Mouse (Mus musculus) midbrain, embryonic 15.5 days (tissue): ENCODE measurements around the gene Cfap97d1. TPM values are rescaled to one million over a fixed set of nuclear protein-coding genes. Genes with fewer than 3 reads are reported as not detected.

ENCODE experiments used
- ATAC-seq: fragments of 200-750 bp; cut with Nextera tagmentation; replicated peaks from 2 replicates; pipeline ENCODE4 v1.8.0; 2017; ENCODE audit warnings: moderate TSS enrichment
- H3K27ac ChIP-seq: fragments of 300-500 bp; sonication (generic); 2 replicates; pipeline ENCODE4 v1.5.1; 2015; ENCODE audit warnings: mild to moderate bottlenecking, inconsistent platforms
- H3K27me3 ChIP-seq: fragments of 300-500 bp; sonication (generic); replicated peaks from 2 replicates; pipeline ENCODE4 v1.6.1; 2015; ENCODE audit warnings: inconsistent platforms
- H3K36me3 ChIP-seq: fragments of 300-500 bp; sonication (generic); replicated peaks from 2 replicates; pipeline ENCODE4 v1.6.1; 2015; ENCODE audit warnings: inconsistent platforms
- H3K4me1 ChIP-seq: fragments of 300-500 bp; sonication (generic); 2 replicates; pipeline ENCODE4 v1.6.1; 2015; ENCODE audit warnings: inconsistent platforms
- H3K4me2 ChIP-seq: fragments of 300-500 bp; sonication (generic); 2 replicates; pipeline ENCODE4 v1.6.1; 2015; ENCODE audit warnings: inconsistent platforms, mild to moderate bottlenecking, moderate library complexity
- H3K4me3 ChIP-seq: fragments of 300-500 bp; sonication (generic); 2 replicates; pipeline ENCODE4 v1.5.1; 2015; ENCODE audit warnings: mild to moderate bottlenecking, inconsistent platforms
- H3K9ac ChIP-seq: fragments of 300-500 bp; sonication (generic); 2 replicates; pipeline ENCODE4 v1.6.1; 2015; ENCODE audit warnings: mild to moderate bottlenecking, inconsistent platforms
- H3K9me3 ChIP-seq: fragments of 300-500 bp; sonication (generic); 2 replicates; pipeline ENCODE4 v1.6.1; 2016; ENCODE audit warnings: inconsistent platforms
- WGBS: fragments of 180-500 bp; shearing (Covaris S2); methylation state at CpG from one replicate; pipeline ENCODE4 v1.1.7; 2015; ENCODE audit warnings: mixed read lengths; 5-methylcytosine and 5-hydroxymethylcytosine counted together
- polyA plus RNA-seq: library from polyadenylated mRNA; unstranded; fragments of >200 nt; fragmentation: Nextera tagmentation; extraction: Ambion mirVana; gene quantifications from 2 replicates; pipeline ENCODE4 v1.2.1, GENCODE M21; 2015

Cfap97d1 gene
- polyA plus RNA-seq, result not detected in 2 replicates

DNA sequence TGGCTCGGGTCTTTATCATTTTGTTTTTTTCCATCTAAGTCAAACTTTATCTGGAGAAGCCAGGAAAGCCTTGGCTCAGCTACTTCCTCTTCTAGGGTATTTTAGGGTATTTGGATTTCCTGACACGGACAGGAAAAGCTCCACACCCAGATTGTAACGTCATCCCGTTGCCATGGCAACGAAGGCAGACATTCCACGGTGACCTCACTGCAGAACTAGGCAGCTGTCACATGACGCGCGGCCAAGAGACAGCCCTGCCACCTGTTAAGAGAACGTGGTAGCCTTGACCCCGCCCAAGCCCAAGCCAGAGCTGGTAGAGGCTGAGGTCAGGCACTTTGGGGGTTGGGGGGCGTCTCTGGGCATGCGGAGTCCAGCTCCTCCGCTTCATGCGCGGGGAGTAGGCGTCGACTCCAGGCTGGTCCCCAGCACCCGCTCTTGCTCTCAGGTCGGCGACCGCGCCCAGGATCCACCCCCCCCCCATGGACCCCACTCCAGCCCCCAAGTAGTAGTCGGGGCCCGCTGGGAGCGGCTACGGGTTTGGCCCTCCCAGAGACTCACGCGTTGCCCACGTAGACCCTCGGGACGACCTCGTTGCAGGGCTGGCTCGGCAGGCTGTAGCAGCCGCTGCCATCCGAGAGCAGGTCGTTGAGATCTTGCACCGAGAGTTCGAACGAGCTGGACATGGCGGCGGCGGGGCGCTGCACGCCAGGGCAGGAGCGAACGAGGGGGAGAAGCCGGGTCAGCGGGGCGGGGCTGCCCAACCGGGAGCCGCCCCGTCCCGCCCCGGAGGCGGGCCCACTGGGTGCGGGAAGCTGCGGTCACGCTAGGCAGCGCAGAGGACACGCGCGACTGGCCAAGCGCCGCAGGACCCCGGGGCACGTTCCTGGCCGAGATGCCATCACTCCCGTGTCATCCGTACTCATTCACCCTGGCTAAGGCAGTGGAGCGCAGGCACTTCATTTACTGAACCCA, at the start of gene Cfap97d1:
Gene Cfap97d1, plus strand, starts transcription at position 226 of the 972 bp plus-strand sequence.
- H3K4me2 ChIP-seq, result peak within 1 kb of the TSS; percentile 96
- H3K4me3 ChIP-seq, result peak within 1 kb of the TSS; percentile 61
- under 1% methylated on average over 70 of the region's 71 CpGs for WGBS
- peak within 1 kb of the TSS; percentile 66 for H3K9ac ChIP-seq
- no peaks in the 10 kb centered on the region for H3K9me3 ChIP-seq
- peak within 1 kb of the TSS; percentile 70 for H3K27ac ChIP-seq
- H3K27me3 ChIP-seq, result 0 out of 2 replicates have a peak, but pooled peaks cover 4% of the 10 kb centered on the region
- no peaks in the 10 kb centered on the region for H3K36me3 ChIP-seq
- peak; percentile 88 for ATAC-seq
- H3K4me1 ChIP-seq, result peaks cover 20% of the 10 kb centered on the region; the same call in 1 of the 2 replicates

DNA sequence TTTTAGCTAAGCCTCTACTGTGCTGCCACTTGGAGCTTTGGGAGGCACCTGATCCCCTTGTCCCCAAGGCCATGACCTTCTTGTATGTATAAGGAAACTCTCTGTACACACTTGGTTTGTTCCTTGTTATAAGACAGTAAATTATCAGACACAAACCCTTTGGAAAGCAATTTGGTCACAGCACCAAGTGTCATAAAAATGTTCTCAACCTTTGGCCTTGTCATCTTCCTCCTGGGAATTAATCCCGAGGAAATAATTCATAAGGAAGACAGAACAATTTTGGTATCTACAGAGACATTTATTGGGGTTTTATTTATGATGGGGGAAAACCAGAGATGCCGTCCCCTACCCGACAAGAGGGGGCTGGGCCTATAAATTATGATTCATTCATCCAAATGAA, 48.3 kb upstream of the Cfap97d1 start:
- H3K27ac ChIP-seq, result no peak overlapping the region
- H3K9ac ChIP-seq, result no peak overlapping the region
- peaks cover 12% of the 10 kb centered on the region for H3K4me1 ChIP-seq
- peaks cover 12% of the 10 kb centered on the region for H3K27me3 ChIP-seq
- ATAC-seq, result no peak
- no peaks in the 10 kb centered on the region for H3K36me3 ChIP-seq
- 93% methylated on average over 3 of the region's 3 CpGs for WGBS
- H3K4me3 ChIP-seq, result no peak overlapping the region
- no peak overlapping the region for H3K4me2 ChIP-seq
- H3K9me3 ChIP-seq, result no peaks in the 10 kb centered on the region

DNA sequence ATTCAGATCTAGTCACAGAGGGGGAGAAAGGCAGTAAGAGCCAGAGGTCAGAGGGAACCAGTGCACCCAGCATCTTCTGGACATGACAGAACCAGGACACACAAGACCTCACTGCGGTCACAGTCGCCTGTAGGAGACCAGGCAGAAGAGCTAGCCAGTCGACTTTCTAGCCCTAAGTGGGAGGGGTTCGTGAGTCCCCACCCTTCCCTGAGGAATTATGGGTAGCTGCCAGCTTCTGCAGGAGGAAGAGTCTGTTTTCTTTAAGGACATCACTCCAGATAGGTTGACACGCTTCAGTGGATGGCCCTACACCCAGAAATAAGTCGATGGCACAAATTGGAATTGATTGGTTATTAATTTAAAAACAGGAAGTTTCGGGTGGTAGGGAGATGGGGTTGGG, 47.7 kb upstream of the Cfap97d1 start:
- no peak for ATAC-seq
- Histone ChIP-seq H3K9me3 (no peaks in the 10 kb centered on the region), H3K4me1 (peaks cover 12% of the 10 kb centered on the region), H3K4me2 (peak overlapping the region; percentile 81; the same call in 1 of the 2 replicates), H3K9ac (no peak overlapping the region), H3K27ac (no peak overlapping the region), H3K4me3 (no peak overlapping the region), H3K27me3 (peaks cover 12% of the 10 kb centered on the region), H3K36me3 (no peaks in the 10 kb centered on the region)
- 39% methylated on average over 7 of the region's 7 CpGs for WGBS

DNA sequence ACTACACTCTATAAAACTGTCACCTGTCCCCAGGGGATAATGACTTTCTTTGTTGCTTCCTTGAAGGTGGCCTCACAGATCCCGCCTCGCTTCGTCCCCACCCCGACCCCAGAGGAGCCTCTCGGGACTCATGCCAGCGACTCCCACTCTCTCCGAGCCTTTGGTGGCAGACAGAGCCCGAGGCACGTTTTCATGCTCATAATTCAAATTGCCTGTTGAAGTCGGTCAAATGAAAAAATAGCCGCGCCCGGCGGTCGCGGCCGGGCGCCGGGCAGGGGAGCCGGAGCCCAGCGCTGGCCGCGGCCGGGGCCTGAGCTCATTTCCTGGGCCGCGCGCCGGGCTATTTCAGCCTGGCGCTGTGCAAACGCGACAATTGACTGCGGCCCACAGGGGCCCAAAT, 47.0 kb upstream of the Cfap97d1 start:
- peak overlapping the region; percentile 81 for H3K4me2 ChIP-seq
- H3K27me3 ChIP-seq, result peaks cover 12% of the 10 kb centered on the region
- H3K27ac ChIP-seq, result peak overlapping the region; percentile 67
- no peaks in the 10 kb centered on the region for H3K9me3 ChIP-seq
- peak overlapping the region; percentile 56 for H3K9ac ChIP-seq
- H3K4me3 ChIP-seq, result peak overlapping the region; percentile 41
- H3K36me3 ChIP-seq, result no peaks in the 10 kb centered on the region
- ATAC-seq, result no peak
- under 1% methylated on average over 29 of the region's 32 CpGs for WGBS
- peaks cover 12% of the 10 kb centered on the region for H3K4me1 ChIP-seq

DNA sequence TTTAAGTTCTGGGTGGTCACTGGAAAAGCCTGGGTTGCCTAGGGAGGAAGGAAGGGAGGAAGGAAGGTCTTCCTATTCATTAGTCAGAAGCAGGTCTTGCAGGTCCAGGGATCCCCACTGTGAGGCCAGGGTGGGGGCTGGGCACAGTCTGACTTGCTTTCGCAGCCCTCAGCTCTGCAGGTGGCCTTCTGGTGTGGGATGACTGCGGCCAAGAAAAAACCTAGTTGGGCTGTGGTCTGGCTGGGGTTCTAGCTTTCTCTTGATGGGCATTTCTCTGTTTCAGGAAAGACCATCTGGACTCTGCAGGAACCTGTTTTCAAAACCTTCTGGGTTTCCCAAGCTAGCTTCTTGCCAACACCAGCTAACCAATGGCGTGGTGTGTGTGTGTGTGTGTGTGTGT, 41.0 kb upstream of the Cfap97d1 start:
- Histone ChIP-seq H3K27ac (no peak overlapping the region), H3K4me2 (no peak overlapping the region), H3K9ac (no peak overlapping the region), H3K27me3 (peaks cover 3% of the 10 kb centered on the region), H3K4me1 (no peaks in the 10 kb centered on the region), H3K4me3 (no peak overlapping the region), H3K9me3 (no peaks in the 10 kb centered on the region), H3K36me3 (no peaks in the 10 kb centered on the region)
- WGBS, result 35% methylated on average over 3 of the region's 3 CpGs
- ATAC-seq, result no peak

DNA sequence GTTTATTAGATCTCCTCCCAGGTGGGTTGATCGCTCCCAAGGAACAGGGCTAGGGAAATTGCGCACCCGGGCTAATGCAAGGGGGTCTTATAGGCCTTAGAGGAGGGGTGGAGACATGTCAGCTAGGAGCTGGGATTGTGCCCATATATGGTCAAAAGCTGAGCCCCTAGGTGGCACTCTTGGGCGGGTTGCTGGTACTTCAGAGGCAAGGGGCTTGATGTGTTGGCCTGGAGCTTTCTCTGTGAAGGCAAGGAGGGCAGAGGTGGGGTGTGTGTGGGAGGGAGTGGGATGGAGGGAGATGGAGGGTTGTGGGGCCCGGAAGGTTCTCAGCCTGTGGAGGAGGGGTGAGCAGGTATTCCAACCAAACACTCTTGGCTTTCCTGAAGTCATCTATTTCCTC, 37.6 kb upstream of the Cfap97d1 start:
- Histone ChIP-seq H3K4me3 (no peak overlapping the region), H3K9ac (no peak overlapping the region), H3K36me3 (no peaks in the 10 kb centered on the region), H3K27me3 (no peaks in the 10 kb centered on the region), H3K27ac (no peak overlapping the region), H3K4me2 (no peak overlapping the region), H3K4me1 (no peaks in the 10 kb centered on the region), H3K9me3 (no peaks in the 10 kb centered on the region)
- 25% methylated on average over 5 of the region's 5 CpGs for WGBS
- no peak for ATAC-seq

DNA sequence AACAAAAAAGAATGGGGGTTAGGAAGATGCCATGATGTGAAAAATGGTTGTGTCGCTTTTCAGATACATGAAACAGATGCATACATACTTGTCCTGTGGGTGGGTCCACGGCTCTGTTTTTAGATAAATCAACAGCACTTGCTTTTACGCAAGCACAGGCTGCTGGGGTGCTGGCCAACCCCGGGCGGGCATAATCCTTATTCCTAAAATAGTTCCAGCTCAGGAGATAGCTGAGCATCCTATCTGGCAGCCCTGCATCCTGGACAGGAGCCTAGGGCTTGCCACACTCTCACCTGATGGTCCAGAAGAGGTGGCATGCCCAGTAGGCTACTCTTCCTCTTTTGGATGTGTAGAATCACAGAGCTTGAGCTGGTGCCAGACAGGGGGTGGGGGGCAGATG, 34.1 kb upstream of the Cfap97d1 start:
- no peak overlapping the region for H3K27ac ChIP-seq
- peaks cover 9% of the 10 kb centered on the region for H3K4me1 ChIP-seq
- no peak for ATAC-seq
- peaks cover 3% of the 10 kb centered on the region for H3K27me3 ChIP-seq
- H3K9ac ChIP-seq, result no peak overlapping the region
- WGBS, result 91% methylated on average over 5 of the region's 5 CpGs
- no peak overlapping the region for H3K4me3 ChIP-seq
- no peaks in the 10 kb centered on the region for H3K36me3 ChIP-seq
- no peaks in the 10 kb centered on the region for H3K9me3 ChIP-seq
- no peak overlapping the region for H3K4me2 ChIP-seq

DNA sequence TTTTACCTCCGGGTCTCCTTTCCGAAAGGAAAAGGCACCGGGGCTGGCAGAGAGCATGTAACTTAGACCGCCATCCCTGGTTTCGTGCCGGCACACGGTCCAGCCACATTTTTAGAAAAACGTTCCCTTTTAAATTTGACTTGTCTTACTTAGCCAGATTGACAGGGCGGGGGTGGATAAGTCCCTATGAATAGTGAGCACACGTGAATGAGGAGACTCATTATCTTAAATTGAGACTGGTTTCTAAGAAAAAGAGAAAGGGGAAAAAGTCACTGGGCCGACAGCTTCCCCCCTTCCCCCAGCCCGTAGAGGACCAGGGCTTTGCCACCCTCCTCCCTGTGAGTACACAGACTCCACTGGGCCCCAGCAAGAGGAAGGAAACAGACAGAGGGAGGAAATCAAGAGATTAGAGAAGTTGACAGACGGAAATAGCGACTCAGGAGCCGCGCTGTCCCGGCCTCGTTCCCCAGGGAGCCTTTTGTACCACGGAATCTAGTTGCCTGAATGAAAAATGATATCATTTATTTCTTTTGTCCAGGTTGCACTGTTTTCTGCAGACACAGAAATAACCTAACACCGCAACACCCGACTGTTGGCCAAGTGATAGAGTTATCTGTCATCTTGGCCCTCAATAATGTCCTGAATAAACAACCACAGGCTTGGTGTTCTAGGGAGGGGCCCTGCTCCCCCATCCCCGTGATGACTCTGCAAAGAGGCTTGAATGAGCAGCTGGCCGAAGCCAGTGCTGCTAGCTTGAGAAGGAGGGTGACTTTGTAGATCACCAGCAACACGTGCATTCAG, 31.3 kb upstream of the Cfap97d1 start:
- no peak for ATAC-seq
- Histone ChIP-seq H3K4me1 (peaks cover 9% of the 10 kb centered on the region), H3K27me3 (peaks cover 3% of the 10 kb centered on the region), H3K36me3 (no peaks in the 10 kb centered on the region), H3K9ac (no peak overlapping the region), H3K4me3 (no peak overlapping the region), H3K27ac (no peak overlapping the region), H3K9me3 (no peaks in the 10 kb centered on the region), H3K4me2 (peak overlapping the region; percentile 8; the same call in 1 of the 2 replicates)
- 18% methylated on average over 24 of the region's 24 CpGs for WGBS

DNA sequence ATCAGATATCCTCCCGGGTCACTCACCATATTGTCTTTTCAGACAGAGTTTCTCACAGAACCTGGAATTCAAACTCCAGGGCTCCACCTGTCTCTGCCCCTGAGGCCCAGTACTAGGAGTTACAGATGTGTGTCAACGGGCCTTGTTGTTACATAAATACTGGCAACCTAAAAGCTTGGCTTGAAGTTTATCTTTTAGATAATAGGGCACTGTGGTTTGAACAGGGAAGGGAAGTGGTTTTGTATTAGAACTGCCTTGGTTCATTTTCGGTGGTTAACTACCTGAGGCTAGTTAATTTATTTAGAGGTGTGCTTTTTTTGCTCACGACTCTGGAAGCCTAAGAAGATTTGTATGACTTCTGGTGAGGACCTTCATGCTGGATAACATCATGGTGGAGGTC, 30.6 kb upstream of the Cfap97d1 start:
- Histone ChIP-seq H3K36me3 (no peaks in the 10 kb centered on the region), H3K4me2 (no peak overlapping the region), H3K9me3 (no peaks in the 10 kb centered on the region), H3K27ac (no peak overlapping the region), H3K4me3 (no peak overlapping the region), H3K27me3 (peaks cover 3% of the 10 kb centered on the region), H3K9ac (no peak overlapping the region), H3K4me1 (peaks cover 9% of the 10 kb centered on the region)
- WGBS, result 84% methylated on average over 4 of the region's 4 CpGs
- ATAC-seq, result no peak

DNA sequence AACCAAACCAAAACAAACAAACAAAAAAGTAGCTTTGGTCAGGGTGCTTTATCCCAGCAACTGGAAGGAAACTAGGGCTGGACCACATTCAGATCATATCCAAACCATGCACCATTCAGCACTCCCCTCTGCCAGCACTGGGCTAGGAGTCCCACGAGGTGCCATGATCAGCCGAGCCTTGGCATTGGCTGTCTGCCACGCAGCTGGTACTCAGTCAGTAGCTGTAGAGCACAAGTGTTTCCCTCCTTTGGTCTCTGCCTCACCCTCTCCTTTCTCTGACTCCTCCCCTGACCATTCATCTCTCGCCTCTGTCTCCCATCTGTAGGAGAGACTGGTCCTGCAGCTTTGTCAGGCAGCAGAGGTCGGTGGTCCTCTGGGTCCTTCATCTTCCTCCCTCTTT, 26.6 kb upstream of the Cfap97d1 start:
- 58% methylated on average over 5 of the region's 5 CpGs for WGBS
- Histone ChIP-seq H3K4me2 (no peak overlapping the region), H3K27ac (no peak overlapping the region), H3K36me3 (no peaks in the 10 kb centered on the region), H3K9ac (no peak overlapping the region), H3K4me1 (peaks cover 6% of the 10 kb centered on the region), H3K9me3 (no peaks in the 10 kb centered on the region), H3K4me3 (no peak overlapping the region), H3K27me3 (peaks cover 33% of the 10 kb centered on the region)
- no peak for ATAC-seq

DNA sequence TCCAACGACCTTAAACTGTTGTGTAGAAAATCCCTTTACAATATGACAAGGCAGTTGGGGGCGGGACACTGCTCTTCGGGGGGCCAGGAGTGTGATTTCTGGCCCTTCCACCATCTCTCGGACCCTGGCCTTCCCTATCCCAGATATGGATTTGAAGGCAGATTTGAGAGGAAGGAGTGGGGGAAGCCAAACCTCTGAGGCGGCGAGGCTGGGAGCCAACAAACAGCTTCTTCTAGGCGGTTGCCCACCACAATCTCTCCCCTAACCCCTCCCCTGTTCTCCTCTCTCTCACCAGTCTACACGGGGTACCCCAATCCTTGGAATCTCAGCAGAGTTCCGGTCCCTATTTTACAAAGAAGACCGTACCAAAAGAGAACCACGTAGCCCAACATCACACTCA, 21.0 kb upstream of the Cfap97d1 start:
- Histone ChIP-seq H3K9ac (no peak overlapping the region), H3K9me3 (no peaks in the 10 kb centered on the region), H3K27me3 (peaks cover 73% of the 10 kb centered on the region), H3K27ac (no peak overlapping the region), H3K4me2 (peak overlapping the region; percentile 95), H3K4me3 (peak overlapping the region; percentile 53), H3K36me3 (no peaks in the 10 kb centered on the region), H3K4me1 (peaks cover 21% of the 10 kb centered on the region)
- 4% methylated on average over 11 of the region's 11 CpGs for WGBS
- no peak for ATAC-seq
